Mouse (Mus musculus): Measurements from ENCODE around the gene Dnmt3b. TPM values are rescaled to one million over a fixed set of nuclear protein-coding genes. Genes with fewer than 3 reads are reported as not detected.
"Not testable (repeated sequence)": the region's sequence is repeated elsewhere in the genome, so short reads cannot be mapped to it uniquely, and the experiment has no call there.

Gene Dnmt3b
- polyA plus RNA-seq, 1 experiment from 2014 or later: 6.6 TPM

DNA sequence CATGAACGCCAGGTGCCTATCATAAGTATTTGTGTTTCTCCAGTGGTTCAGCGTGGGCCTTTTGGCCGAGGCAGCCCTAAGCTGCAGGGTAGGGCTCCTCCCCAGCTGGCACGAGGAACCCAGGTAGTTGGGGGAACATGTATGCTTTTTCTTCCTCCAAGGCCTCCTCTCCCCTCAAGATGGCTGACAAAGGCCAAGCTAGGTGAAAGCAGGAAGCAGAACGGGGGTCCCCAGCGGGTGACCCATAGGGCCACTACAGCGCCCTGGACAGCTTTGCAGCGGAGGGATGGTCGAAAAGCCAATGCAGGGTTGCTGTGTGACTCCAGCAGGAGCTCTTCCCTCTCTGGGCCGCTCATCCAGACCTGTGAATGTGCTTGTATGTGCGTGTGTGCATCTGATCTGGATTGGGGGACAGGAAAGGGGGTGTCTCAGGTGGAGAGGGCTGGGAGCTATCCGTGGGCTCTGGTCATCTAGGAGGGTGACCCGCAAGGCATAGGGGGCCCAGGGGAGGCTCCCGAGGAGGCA lies 415 bp upstream of the Dnmt3b start:
- H3K4me3 ChIP-seq: peak overlapping the region; percentile 82
- no peak overlapping the region for H3K27ac ChIP-seq
- WGBS: 19% methylated on average over 14 of the region's 14 CpGs
- no peaks in the 10 kb centered on the region for H3K9me3 ChIP-seq
- ATAC-seq (ENCODE audit: low FRiP score, low read depth): peak; percentile 4; the same call in 1 of the 2 replicates
- peak overlapping the region; percentile 85 for H3K4me2 ChIP-seq (replicated peaks)
- peaks cover 17% of the 10 kb centered on the region for H3K4me1 ChIP-seq
- no peaks in the 10 kb centered on the region for H3K36me3 ChIP-seq
- peaks cover 14% of the 10 kb centered on the region for H3K27me3 ChIP-seq (replicated peaks)
- H3K9ac ChIP-seq: peak overlapping the region; percentile 89

GRCm38 (mm10) chr2:153650014-153650687 lies 901 bp downstream of the Dnmt3b start:
- no peak overlapping the region for H3K27ac ChIP-seq
- H3K36me3 ChIP-seq: no peaks in the 10 kb centered on the region
- peaks cover 17% of the 10 kb centered on the region for H3K4me1 ChIP-seq
- H3K27me3 ChIP-seq (replicated peaks): peaks cover 14% of the 10 kb centered on the region
- H3K9ac ChIP-seq: peak overlapping the region; percentile 89
- 1% methylated on average over 28 of the region's 28 CpGs for WGBS
- peak overlapping the region; percentile 85 for H3K4me2 ChIP-seq (replicated peaks)
- peak; percentile 33 for ATAC-seq (ENCODE audit: low FRiP score, low read depth)
- H3K4me3 ChIP-seq: peak overlapping the region; percentile 82
- H3K9me3 ChIP-seq: no peaks in the 10 kb centered on the region

DNA sequence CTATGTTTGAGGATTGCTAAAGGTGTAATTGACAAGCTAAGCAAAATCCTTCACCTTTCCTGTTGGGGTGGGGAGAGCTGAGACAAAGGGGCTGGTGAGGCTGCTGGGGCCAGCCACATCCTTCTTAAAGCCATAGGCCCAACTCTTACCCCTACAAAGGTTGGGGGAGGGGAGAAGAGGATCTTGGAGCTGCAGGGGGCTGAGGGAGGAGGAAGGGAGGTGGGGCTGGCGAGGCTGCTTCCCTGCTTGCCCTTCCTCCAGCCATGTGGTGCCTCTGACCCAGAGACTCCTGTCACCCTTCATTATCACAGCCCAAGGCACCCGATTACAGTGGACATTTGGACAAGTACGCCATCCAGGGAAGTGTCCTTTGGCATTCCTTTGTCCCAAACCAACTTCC lies 2.4 kb downstream of the Dnmt3b start:
- Histone ChIP-seq H3K4me2 (replicated peaks) (no peak overlapping the region), H3K9ac (no peak overlapping the region), H3K4me1 (peaks cover 17% of the 10 kb centered on the region), H3K9me3 (no peaks in the 10 kb centered on the region), H3K4me3 (no peak overlapping the region), H3K27ac (no peak overlapping the region), H3K27me3 (replicated peaks) (peaks cover 14% of the 10 kb centered on the region), H3K36me3 (no peaks in the 10 kb centered on the region)
- no peak for ATAC-seq (ENCODE audit: low FRiP score, low read depth)
- WGBS: 33% methylated on average over 3 of the region's 3 CpGs

GRCm38 (mm10) chr2:153657659-153658058 lies 8.4 kb downstream of the Dnmt3b start:
- H3K27me3 ChIP-seq (replicated peaks); H3K9me3 ChIP-seq; ATAC-seq (ENCODE audit: low FRiP score, low read depth); H3K4me1 ChIP-seq; H3K4me3 ChIP-seq; H3K36me3 ChIP-seq; H3K4me2 ChIP-seq (replicated peaks); H3K27ac ChIP-seq; H3K9ac ChIP-seq: not testable (repeated sequence)
- WGBS: 90% methylated on average over 8 of the region's 8 CpGs

DNA sequence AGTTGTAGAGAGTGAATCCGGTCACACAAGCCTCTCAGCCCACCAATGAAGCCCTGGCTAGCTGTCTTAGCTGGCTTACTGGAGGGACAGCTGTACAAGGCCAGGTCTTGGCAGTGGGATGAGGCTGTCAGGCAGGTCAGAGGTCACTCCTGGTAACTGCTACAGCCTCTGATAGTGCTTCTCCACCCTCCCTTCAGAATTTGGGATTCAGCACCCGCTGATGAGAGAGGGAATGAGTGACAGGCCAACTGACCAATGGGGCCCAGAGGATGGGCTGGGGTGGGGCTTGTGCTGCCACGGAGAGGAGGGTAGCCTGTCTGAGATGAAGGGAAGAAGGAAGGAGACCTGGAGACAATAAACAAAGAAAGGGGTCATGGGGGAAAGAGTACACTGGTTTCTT lies 11.4 kb downstream of the Dnmt3b start:
- Histone ChIP-seq H3K27me3 (replicated peaks) (no peaks in the 10 kb centered on the region), H3K4me2 (replicated peaks) (no peak overlapping the region), H3K9me3 (no peaks in the 10 kb centered on the region), H3K9ac (no peak overlapping the region), H3K4me3 (no peak overlapping the region), H3K4me1 (no peaks in the 10 kb centered on the region), H3K27ac (no peak overlapping the region), H3K36me3 (0 out of 2 replicates have a peak, but pooled peaks cover 2% of the 10 kb centered on the region)
- ATAC-seq (ENCODE audit: low FRiP score, low read depth): no peak
- WGBS: 48% methylated on average over 3 of the region's 3 CpGs

DNA sequence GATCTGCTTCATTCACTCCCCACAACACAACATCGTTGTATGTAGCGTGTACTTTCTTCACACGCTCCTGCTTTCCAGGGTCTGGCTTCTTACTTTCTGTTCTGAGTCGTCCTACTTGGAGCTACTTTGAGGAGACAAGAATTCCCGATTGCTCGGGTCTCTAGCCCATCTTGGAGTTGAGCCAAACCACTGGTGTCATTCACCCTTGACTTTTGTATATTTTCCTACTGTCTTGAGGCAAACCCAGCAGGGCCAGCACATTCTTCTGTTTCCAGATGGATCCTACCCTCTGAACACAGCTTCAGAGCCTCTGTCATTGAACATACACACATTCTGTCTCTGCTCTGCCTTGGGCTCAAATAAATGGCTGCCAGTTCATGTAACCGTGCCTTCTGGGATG lies 16.2 kb downstream of the Dnmt3b start:
- Histone ChIP-seq H3K4me2 (replicated peaks) (no peak overlapping the region), H3K4me1 (no peaks in the 10 kb centered on the region), H3K27ac (no peak overlapping the region), H3K36me3 (peaks cover 10% of the 10 kb centered on the region; the same call in 1 of the 2 replicates), H3K27me3 (replicated peaks) (no peaks in the 10 kb centered on the region), H3K9ac (no peak overlapping the region), H3K9me3 (no peaks in the 10 kb centered on the region), H3K4me3 (no peak overlapping the region)
- 90% methylated on average over 7 of the region's 7 CpGs for WGBS
- no peak for ATAC-seq (ENCODE audit: low FRiP score, low read depth)

DNA sequence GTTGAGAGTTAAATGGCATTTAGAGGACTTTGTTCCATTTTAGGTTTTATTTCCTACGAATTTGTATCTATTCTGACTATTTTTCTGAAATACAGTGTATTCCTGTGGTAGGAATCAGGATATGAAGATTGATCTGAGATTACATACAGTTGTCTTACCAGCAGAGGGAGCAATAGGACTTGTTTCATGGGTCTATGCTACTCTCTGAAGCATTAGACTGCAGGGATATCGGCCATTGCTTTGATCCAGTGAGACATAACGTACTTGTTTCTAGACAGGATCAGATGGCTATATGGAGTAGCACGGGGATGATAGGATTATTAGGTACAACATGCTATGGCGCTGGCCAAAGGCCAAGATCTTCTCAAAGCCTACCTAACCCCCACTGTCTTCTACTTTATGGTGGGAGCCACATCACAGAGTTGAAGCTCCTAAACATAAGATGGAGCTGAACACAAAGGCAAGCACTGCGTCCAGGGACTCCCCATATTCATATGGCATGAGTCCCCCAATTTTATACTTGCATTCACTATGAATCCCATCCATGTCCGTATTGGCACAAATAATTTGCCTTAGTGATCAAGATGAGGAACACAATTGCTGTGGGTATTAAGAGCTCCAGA lies 19.6 kb downstream of the Dnmt3b start:
- Histone ChIP-seq H3K4me3 (no peak overlapping the region), H3K9me3 (no peaks in the 10 kb centered on the region), H3K36me3 (peaks cover 8% of the 10 kb centered on the region; the same call in 1 of the 2 replicates), H3K4me1 (no peaks in the 10 kb centered on the region), H3K4me2 (replicated peaks) (no peak overlapping the region), H3K27ac (no peak overlapping the region), H3K9ac (no peak overlapping the region), H3K27me3 (replicated peaks) (no peaks in the 10 kb centered on the region)
- WGBS: 76% methylated on average over 7 of the region's 7 CpGs
- ATAC-seq (ENCODE audit: low FRiP score, low read depth): peak; percentile 33

GRCm38 (mm10) chr2:153670111-153670510 lies 20.9 kb downstream of the Dnmt3b start:
- no peak overlapping the region for H3K27ac ChIP-seq
- H3K9ac ChIP-seq: no peak overlapping the region
- H3K27me3 ChIP-seq (replicated peaks): no peaks in the 10 kb centered on the region
- no peaks in the 10 kb centered on the region for H3K4me1 ChIP-seq
- H3K9me3 ChIP-seq: no peaks in the 10 kb centered on the region
- no peak for ATAC-seq (ENCODE audit: low FRiP score, low read depth)
- H3K4me3 ChIP-seq: no peak overlapping the region
- whole genome bisulfite sequencing: 80% methylated on average over 5 of the region's 5 CpGs
- no peak overlapping the region for H3K4me2 ChIP-seq (replicated peaks)
- H3K36me3 ChIP-seq: peaks cover 8% of the 10 kb centered on the region; the same call in 1 of the 2 replicates

GRCm38 (mm10) chr2:153672619-153673018 lies 23.4 kb downstream of the Dnmt3b start:
- peaks cover 4% of the 10 kb centered on the region; the same call in 1 of the 2 replicates for H3K36me3 ChIP-seq
- no peak for ATAC-seq (ENCODE audit: low FRiP score, low read depth)

GRCm38 (mm10) chr2:153675364-153675763 lies 26.1 kb downstream of the Dnmt3b start:
- H3K27me3 ChIP-seq (replicated peaks); H3K9ac ChIP-seq; H3K4me2 ChIP-seq (replicated peaks); H3K27ac ChIP-seq; H3K4me3 ChIP-seq; H3K36me3 ChIP-seq; H3K9me3 ChIP-seq; H3K4me1 ChIP-seq; ATAC-seq (ENCODE audit: low FRiP score, low read depth): not testable (repeated sequence)
- 87% methylated on average over 1 of the region's 1 CpGs for WGBS

More at GRCm38 (mm10) chr2:153672619-153673018, 23.4 kb downstream of the Dnmt3b start:
- 92% methylated on average over 2 of the region's 2 CpGs for WGBS
- Histone ChIP-seq H3K9me3 (no peaks in the 10 kb centered on the region), H3K27ac (no peak overlapping the region), H3K4me1 (no peaks in the 10 kb centered on the region), H3K9ac (no peak overlapping the region), H3K4me3 (no peak overlapping the region), H3K4me2 (replicated peaks) (no peak overlapping the region), H3K27me3 (replicated peaks) (no peaks in the 10 kb centered on the region)

- ATAC-seq (ENCODE audit: low FRiP score, low read depth): no peak
- Histone ChIP-seq H3K4me1 (no peaks in the 10 kb centered on the region), H3K27me3 (replicated peaks) (no peaks in the 10 kb centered on the region), H3K4me3 (no peak overlapping the region), H3K27ac (no peak overlapping the region), H3K36me3 (peaks cover 4% of the 10 kb centered on the region; the same call in 1 of the 2 replicates), H3K9me3 (no peaks in the 10 kb centered on the region), H3K4me2 (replicated peaks) (no peak overlapping the region), H3K9ac (no peak overlapping the region)
- 91% methylated on average over 6 of the region's 6 CpGs for WGBS
Observed at GRCm38 (mm10) chr2:153676944-153677343, 27.7 kb downstream of the Dnmt3b start.

DNA sequence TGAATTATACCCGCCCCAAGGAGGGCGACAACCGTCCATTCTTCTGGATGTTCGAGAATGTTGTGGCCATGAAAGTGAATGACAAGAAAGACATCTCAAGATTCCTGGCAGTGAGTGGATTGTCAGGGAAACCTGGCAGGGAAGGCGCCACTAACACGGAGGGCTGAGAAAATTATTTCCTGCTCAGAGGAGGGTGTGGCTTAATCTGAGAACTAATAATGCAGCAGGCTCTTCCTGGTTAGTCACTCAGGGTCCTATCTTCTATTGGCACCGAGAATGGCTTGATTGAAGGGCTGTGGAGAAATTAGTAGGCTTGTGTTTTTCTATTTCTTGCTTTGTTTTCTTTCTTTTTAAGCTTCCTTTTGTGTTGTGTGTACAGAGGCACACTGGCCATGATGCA lies 28.3 kb downstream of the Dnmt3b start:
- WGBS: 87% methylated on average over 7 of the region's 7 CpGs
- H3K4me2 ChIP-seq (replicated peaks): no peak overlapping the region
- H3K9me3 ChIP-seq: no peaks in the 10 kb centered on the region
- no peaks in the 10 kb centered on the region for H3K27me3 ChIP-seq (replicated peaks)
- H3K9ac ChIP-seq: no peak overlapping the region
- no peak overlapping the region for H3K4me3 ChIP-seq
- no peak overlapping the region for H3K27ac ChIP-seq
- peaks cover 4% of the 10 kb centered on the region; the same call in 1 of the 2 replicates for H3K36me3 ChIP-seq
- ATAC-seq (ENCODE audit: low FRiP score, low read depth): no peak
- H3K4me1 ChIP-seq: no peaks in the 10 kb centered on the region
